Mouse (Mus musculus): ENCODE data around the gene Med27.

Gene Med27

DNA sequence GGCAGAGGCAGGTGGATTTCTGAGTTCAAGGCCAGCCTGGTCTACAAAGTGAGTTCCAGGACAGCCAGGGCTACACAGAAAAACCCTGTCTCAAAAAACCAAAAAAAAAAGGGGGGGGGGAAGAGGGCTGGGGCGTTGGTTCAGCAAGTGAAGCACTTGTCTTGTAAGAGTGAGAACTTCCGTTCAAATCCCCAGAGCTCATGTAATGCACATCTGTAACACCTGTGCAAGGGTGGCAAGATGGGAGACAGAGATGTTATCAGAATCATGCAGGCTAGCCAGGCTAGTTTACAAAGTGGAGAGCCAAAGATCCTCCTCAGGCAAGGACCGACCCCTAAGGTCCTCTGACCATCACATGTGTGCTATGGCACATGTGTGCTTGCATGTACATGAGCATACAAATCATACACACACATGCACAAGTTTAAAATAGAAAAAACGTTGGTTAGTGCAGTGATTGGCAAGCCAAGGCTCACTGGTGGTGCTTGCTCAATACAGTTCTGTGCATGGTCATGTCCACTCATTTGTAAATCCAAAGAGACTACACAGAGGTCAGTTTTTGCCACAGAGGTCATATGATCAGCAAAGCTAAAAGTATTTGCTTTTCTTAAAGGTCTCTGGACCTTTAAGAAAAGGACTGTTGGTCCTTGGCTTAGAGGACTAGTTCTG lies 91.4 kb downstream of the Med27 start:
- DNase-seq, result no peak

DNA sequence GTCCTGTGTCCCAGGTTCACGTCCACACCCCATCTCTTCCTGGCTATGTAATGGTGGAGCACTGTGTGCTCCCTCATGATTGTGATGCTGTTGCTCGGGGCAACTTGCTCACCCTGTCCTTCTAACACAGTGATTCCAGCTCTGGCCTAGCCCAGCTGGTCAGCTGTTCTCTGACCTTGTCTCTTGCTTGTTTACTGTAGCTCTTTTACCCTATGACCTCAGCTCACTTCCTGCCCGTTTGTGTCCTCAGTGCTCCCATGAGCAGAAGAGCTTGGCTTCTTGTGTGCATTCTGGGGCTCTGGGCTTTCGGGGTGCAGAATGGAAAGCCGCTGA lies 91.9 kb downstream of the Med27 start:
- no peak for DNase-seq

DNA sequence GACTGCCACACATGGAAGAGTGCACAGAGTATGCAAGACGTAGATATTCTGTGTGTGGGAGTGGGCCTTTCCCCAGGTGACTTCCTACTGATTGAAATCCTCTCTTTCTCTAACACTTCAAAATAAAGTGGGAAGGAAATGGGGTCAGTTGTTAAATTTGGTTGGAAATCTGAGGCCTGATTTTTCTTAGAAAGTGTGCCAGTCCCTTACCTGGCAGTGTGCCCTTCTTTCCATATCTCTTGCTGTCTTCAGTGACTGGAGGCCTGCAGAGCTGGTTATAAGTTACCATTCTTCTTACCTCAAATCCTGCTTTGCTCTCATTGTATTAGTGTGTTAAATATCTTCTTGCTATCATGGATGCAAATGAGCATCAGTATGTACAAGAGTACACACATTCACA lies 92.4 kb downstream of the Med27 start:
- peak in 1 of 2 experiments; percentile 52 for DNase-seq

DNA sequence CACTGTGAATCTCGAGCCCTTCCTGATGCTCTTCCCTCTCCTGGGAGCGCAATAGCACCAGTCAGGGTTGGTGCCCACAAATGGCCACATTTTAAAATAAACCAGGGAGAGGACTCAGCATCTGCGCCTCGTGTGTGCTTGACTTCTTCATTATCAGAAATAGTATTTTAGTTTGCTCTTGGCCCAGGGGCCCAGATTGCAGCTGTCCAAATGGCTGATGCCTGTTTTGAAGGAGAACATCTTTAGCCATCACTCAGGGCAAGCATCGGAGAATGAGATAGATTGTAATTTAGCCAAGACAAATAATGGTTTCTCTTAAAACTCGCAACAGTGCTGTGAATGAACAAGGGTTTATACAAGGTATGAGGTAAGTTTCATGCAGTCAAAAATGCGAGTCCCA lies 92.8 kb downstream of the Med27 start:
- no peak for DNase-seq

DNA sequence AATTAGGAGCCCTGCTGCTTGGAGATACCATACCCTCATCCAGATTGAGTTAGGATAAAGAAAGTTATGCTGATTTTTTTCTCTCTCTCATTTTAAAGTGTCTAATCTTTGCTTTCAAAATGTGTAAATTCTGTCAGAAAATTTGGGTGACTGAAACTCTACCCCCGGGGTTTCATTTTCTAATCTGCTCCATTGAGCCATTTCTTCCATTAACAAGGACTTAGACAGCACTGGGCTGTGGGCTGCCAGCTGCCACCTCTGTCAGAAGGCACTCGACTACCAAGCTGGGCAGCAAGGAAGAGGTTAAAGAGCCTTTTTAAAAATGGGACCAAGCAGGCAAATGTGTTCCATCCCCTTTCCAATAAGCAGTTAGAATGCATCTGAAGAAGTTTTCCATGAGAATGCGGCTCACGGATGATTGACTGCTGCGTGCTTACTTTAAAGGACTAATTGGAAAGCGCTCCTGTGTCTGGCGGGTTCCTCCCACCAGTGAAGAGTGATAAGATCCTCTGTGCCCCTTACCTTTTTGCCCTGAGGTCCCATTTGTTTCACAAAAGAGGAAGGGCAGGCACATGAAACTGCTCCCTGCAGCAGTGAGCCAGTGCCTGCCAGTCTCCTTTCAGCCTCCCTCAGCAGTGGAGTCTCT lies 93.4 kb downstream of the Med27 start:
- DNase-seq, result no peak

DNA sequence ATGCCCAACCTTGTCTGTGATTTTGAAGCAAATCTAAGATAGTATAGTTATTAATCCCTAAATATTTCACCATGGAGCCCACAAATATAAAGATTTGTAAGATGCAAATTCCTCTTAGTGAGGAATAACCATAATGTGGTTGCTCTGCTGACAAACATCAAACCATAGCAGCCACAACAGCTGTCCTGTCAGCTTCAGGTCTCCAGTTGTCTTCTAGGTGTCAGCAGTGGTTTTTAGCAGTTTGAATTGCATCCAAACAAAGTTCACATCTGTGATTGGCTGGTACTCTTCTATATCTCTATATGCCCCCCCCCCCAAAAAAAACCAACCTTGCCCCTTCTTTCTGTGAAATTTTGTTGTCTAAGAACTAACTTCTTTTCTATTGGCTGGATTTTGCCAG lies 95.7 kb downstream of the Med27 start:
- no peak for DNase-seq

DNA sequence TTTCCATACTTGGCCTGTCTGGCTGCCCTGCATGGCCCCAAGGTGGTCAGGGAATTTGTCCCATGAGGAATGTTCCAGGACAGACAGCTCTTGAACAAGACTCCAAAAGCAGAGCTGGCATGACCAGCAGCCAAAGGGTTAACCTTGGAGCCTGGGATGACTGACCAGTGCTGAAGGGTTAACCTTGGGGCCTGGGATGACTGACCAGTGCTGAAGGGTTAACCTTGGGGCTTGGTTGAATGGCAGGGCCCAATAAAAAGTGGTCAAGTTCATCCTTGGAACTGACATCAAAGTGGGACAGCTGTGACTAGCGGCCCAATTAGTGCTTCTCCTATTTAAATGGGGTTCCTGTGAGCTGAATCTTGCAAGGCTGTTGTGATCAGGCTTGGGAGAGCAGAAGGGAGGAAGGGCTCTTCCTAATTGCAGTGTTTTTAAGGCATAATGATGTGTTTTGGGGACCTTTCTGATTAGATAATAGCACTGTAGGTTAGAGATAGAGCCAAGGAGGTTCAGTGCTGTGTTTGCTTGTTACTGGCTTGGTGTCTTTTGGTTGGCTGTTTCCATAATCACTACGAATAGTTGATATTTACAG lies 97.1 kb downstream of the Med27 start:
- DNase-seq, result no peak

DNA sequence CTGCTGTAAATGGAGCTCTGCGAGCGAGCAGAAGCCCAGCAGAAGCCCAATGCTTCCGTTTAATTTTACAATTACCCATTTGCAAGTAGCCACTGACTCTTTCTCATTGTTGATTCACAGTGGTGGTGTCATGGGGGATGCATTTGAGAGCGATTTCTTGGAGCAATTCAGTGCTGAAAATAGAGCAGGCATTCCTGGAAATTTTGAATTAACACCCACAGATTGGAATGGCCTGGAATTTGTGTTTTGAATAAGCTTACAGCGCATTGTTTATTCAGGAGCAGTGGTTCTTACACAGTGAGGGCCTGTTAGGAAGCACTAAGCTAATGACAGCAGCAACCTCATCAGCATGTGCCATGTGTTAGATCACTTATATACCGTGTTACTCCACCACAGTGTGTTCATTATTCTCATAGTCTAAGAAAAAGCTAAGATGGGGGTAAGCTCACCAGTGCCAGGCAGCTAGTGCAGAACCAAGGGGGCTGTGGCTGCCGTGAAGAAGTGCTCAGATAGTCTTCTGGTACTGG lies 101.9 kb downstream of the Med27 start:
- DNase-seq, result no peak

DNA sequence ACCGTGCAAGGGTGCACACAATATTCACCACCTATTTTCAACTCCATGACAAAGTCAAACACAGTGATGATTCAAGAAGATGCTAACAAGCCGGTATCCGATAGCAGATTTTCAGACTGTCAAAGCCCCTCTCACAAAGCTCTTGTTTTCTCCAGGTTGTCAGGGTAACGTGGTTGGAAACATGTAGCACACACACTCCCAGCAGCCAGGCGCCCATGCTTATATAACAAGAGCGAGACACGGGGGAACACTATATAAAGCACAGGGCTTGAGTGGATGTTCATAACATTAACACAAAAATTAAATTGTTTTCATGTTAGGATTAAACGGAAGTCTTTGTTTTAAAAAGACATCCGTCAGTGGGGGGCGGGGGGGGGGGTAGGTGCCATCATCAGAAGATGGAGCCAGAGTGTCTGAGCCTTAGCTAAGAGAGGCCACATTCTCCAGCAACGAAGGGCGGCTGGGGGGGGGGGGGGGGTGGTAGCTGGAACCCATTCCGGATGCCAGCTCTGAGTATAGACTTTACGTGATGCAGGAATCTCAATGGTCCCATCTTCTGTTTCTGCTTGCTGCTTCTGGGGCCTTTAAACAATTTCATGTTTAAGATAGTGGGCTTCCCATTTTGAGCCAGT lies 104.9 kb downstream of the Med27 start:
- DNase-seq, result no peak

DNA sequence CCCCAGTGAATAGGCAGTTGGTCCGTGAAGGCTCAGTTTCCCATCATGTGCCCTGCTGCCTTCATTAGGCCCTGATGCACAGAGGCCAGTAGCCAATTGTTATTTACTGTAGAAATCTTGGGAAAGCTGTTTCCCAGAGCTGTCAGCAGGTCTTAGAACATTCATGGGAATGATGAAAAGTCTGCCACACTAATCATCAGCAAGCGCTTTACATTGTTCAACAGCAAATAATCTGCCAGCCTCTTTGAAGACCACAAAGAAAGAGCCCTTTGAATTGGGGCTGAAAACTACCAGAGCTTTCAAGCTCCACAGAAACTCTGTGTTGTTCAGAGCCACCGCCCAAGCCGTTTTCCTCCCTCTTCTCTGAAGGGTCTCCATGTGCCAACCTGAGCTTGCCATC lies 106.8 kb downstream of the Med27 start:
- DNase-seq, result no peak

DNA sequence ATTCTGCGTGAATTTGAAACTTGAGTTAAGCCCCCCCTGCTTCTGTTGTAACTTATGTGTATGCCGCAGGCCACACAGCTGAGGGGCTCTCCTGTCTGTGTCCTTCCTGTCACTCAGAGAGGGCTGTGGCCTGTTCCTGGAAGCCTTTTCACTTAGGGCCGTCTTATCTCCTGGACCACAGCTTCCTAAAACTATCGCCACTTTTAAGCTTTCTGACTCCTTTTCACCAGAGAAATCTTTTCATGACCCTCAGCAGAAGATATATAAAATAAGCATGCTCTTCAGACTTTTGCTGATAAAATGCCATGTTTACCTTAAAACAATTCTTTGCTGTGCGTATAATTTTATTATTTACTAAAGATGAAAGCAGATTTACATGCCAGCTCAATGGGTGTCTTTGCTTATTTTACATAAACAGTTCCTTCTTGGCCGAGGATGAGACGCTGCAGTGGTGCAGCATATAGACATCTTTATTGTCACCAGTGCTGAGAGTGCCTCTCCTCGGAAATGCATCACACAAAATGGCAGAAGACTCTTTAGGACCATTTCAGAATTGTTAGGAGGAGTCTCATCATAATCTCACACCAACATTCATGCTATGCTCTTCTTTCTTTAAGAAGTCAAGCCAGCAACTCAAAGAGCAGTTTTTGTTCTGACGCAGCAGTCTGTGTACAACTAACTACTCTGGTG lies 110.2 kb downstream of the Med27 start:
- no peak for DNase-seq

DNA sequence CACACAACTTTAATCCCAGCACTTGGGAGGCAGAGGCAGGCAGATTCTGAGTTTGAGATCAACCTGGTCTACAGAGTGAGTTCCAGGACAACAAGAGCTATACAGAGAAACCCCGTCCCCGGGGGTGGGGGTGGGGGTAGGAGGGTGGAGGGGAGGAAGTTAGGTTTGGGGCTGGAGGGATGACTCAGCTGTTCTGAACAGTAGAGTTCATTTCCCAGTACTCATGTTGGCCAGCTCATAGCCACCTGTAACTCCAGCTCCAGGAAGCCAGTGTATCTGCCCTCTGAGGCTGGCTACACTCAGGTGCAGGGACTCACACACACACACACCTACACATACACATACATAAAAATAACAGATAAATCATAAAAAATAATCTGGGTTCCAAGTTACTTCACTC lies 111.1 kb downstream of the Med27 start:
- DNase-seq, result no peak

DNA sequence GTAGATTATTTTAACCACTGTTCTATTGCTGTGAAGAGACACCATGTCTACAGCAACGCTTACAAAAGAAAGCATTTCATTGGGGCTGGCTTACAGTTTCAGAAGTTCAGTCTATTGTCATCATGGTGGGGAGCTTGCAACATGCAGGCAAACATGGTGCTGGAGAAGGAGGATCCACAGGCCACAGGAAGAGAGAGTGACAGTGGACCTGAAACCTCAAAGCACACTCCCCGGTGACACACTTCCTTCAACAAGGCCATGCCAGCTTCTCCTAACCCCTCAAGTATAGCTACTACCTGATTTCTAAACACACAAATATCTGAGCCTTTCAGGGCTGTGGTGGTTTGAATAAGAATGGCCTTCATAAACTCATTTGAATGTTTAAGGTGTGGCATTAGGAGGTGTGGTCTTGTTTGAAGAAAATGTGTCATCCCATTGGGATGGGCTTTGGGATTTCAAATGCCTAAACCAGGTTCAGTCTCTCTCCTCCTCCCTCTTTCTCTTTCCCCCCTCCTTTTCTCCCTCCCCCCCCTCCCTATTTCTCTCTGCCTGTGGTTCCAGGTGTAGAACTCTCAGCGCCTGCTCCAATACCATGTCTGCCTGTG lies 111.8 kb downstream of the Med27 start:
- DNase-seq, result no peak

DNA sequence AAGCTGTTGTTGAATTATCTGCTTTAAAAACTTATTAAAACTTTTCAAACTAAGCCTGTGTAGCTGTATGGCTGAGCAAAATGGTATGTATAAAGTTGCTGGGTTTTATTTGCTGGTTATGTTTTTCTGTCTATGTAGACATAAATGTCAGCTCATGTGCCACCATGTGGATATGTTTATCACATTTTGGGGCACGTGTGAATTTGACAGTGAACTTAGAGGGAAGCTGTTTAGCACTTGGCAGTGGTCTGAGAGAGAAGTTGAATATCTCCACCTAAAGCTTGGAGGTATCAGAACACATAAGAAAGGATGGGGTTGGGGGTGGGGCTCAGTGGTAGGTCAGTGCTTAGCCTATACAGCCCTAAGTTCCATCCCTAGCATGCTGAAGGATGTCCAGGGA lies 113.0 kb downstream of the Med27 start:
- DNase-seq, result no peak

DNA sequence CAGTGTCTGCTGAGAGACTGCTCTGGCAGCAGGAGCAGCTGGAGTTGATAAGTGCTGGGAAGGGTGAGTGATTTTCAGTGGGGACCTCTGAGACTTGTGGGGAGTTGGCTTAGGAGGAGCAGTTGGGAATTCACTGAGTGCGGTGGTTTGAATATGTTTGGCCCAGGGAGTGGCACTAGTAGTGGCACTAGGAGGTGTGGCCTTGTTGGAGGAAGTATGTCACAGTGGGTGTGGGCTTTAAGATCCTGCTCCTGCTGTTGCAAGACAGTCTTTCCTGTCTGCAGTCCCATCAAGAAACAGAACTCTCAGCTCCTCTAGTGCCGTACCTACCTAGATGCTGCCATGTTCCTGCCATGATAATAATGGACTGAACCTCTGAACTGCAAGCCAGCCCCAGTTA lies 115.2 kb downstream of the Med27 start:
- no peak for DNase-seq

DNA sequence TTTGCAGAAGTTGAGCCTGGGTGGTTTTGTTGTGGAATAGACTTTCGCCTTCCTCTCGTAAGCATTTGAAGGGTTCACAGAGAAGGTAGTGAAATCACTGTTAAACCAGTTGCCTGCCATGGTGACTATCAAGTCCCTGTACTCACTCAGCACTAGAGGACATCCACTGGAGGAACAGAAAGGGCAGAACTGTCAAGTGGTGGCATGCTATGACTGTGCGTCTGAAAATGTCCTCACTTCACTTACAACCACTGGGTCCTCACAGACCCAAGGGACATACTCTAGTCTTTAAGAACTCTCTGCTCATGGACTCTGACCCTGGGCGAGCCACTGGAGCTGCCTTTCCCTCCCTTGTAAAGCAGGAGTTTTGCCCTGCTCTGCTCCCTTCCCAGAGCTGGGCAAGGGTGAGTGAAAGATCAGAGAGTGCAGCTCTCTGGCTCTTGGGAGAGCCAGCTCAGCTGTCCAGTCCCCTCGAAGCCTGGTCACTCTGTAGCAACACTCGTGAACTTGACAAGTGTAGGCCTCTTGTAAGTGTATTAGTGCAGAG lies 116.5 kb downstream of the Med27 start:
- no peak for DNase-seq

DNA sequence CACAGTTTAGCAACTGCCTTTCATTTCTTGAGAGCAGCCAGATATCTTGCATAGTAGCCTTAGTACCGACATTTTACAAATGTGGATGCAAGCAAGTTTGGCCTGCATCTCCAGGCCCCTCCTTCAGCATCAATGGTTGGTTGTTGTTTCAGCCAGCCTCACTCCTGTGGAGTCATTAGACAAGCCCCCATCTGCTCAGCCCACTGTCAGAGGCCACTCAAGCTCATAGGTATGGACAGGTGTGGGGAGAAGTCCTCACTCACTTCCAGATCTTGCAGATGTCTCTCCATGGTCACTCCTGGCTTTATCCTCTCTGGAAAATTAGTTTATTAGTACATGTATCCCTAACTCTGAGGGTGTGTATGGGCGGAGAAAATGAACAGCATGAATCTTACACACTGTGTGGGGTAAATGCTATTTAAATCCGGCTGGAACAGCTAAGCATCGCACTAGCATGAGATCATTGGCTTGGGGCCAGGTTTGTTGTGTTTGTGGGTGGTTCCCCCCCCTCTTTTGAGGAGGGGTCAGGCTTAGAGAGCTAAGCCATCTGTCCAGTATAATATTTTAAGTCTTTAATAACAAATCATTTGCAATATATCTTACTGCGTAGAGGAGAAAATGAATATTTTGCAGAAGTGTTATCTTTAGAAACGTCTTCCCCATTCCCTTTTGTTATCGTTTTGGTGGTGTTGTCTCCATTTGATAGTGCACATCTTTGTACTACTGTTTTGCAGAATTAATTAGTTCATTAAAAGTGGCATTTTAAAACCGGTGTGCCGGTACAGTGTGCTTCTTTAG lies 118.4 kb downstream of the Med27 start:
- DNase-seq, result peak; percentile 87 to 89

DNA sequence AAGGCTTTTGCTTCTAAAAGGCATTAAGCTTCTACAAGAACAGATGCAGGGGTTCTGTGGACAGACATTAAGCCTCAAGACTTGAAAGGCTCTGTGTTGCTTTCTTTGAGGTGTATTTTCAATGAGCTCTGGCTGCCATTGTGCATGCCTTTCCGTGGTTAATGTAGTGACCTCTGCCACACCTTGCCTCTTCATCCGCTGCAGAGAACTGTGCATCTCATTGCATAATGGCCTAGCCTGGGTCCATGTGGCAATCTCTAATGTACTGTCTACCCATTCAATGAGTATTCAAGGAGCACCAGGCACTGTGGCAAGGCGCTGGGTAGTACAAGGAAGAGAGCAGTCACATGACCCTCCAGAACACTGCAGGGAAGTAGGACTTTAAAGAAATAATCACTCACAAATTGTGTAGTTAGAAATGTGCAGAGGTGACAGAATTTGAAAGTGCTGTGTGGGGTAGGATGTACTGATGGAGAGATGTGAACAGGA lies 119.1 kb downstream of the Med27 start:
- DNase-seq, result no peak

DNA sequence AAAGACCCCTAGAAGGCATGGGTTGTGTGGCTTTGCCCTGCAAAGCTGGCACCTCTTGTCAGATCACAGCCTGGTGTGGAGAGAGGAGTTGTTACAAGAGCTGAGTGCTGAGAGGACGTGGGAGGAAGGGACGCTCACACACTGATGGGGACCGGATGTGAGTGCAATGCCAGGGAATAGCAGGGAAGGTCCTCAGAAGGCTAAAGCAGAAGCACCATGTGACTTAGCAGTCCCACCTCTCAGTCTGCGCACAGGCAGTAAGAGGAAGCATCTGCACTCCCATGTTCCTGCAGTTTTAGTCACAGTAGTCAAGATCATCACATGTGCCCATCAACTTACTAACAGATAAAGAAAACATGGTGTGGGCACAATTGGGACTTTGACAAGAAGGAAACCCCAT lies 119.8 kb downstream of the Med27 start:
- no peak for DNase-seq

DNA sequence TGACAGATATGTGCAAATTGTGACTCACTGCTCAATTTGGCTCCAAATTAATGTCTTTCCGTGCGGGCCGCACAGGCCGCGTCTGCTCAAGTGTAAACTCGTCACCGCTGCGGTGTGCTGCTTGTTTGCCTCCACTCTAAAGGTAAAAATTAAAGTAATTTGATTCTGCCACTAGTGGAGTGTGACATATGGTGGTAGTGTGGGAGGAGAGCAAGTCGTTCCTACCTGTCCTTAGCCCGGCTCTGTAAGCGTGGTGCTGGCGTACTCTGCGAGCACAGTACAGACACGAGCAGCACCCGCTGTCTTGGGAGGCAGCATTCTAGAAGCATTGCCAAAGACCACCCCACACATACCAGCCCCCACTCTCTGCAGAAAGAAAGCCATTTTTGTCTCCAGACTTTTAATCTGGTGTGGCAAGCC lies 121.9 kb downstream of the Med27 start:
- peak; percentile 58 to 75 for DNase-seq

DNA sequence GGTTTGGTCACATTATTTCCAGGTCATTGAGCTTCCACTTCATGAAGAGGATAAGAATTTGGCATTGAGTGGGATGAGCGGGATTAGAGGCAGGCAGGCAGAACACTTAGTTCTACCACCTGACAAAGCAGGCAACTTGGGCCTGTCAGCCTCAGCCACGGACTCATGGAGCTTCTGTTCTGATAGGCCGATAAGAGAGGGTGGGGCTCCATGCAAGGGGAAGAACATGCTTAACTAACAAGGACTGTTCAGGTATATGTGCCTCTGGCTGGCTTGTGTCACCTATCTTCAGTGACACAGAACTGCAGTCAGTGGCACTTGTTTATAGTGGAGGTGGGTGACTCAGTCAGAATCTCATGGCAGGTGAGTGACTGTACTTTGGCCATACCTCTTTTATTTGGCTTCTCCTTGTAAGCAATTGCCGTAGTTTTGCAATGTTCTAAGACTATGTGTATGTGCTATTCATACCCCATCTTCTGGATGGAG lies 126.4 kb downstream of the Med27 start:
- no peak for DNase-seq
